Mouse (Mus musculus) E14TG2a.4 (cell line): Measurements from ENCODE around the gene Acad12.
A peak's percentile ranks its signal among the peaks of the same experiment; 100 is the strongest.

Experiments
- H3K27me3 ChIP-seq: 2 replicates; pipeline ENCODE4 v1.6.1; 2014; ENCODE audit warnings: low read length, control low read depth; ENCODE audit not compliant: insufficient read depth
- H3K36me3 ChIP-seq: 2 replicates; pipeline ENCODE4 v1.6.1; 2014; ENCODE audit warnings: low read length, control low read depth; ENCODE audit not compliant: insufficient read depth
- H3K4me1 ChIP-seq: replicated peaks from 2 replicates; pipeline ENCODE4 v1.6.1; 2014; ENCODE audit warnings: low read depth, low read length, control low read depth
- H3K4me3 ChIP-seq: replicated peaks from 2 replicates; pipeline ENCODE4 v1.5.1; 2014; ENCODE audit warnings: mild to moderate bottlenecking, low read length
- H3K9me3 ChIP-seq: 2 replicates; pipeline ENCODE4 v1.6.1; 2014; ENCODE audit warnings: low read length, control low read depth
- CTCF ChIP-seq: conservative IDR thresholded peaks from 2 replicates; pipeline ENCODE4 v1.5.1; 2014; ENCODE audit warnings: low read length
- NANOG ChIP-seq: IDR thresholded peaks from 2 replicates; pipeline ENCODE4 v1.6.1; 2014; ENCODE audit warnings: borderline replicate concordance, low read length, mixed read lengths
- POU5F1 ChIP-seq: IDR thresholded peaks from 2 replicates; pipeline ENCODE4 v1.6.1; 2014; ENCODE audit warnings: low read length, borderline replicate concordance

The Acad12 gene

GRCm38 (mm10) chr5:121566035-121566681 is 52.6 kb downstream of the Acad12 start:
- Histone ChIP-seq H3K36me3 (peaks cover 47% of the 10 kb centered on the region), H3K27me3 (no peaks in the 10 kb centered on the region), H3K4me3 (no peak overlapping the region), H3K9me3 (no peaks in the 10 kb centered on the region), H3K4me1 (peaks cover 51% of the 10 kb centered on the region)
- no peak for TF ChIP-seq POU5F1
- TF ChIP-seq CTCF: no peak
- no peak for TF ChIP-seq NANOG

GRCm38 (mm10) chr5:121564468-121564895 is 54.3 kb downstream of the Acad12 start:
- peak overlapping the region; percentile 35; the same call in 1 of the 2 replicates for H3K4me3 ChIP-seq
- H3K36me3 ChIP-seq: peaks cover 31% of the 10 kb centered on the region
- H3K27me3 ChIP-seq: no peaks in the 10 kb centered on the region
- H3K9me3 ChIP-seq: no peaks in the 10 kb centered on the region
- peaks cover 49% of the 10 kb centered on the region for H3K4me1 ChIP-seq
- TF ChIP-seq NANOG: no peak
- TF ChIP-seq CTCF: peak; percentile 99

GRCm38 (mm10) chr5:121562436-121562835 is 56.3 kb downstream of the Acad12 start:
- Histone ChIP-seq H3K4me3 (no peak overlapping the region), H3K36me3 (peaks cover 11% of the 10 kb centered on the region), H3K4me1 (peaks cover 44% of the 10 kb centered on the region), H3K9me3 (no peaks in the 10 kb centered on the region), H3K27me3 (no peaks in the 10 kb centered on the region; the same call in 1 of the 2 replicates)
- TF ChIP-seq CTCF (no peak), NANOG (peak; percentile 25; the same call in 1 of the 2 replicates)

GRCm38 (mm10) chr5:121549196-121549595 is 69.5 kb downstream of the Acad12 start:
- TF ChIP-seq POU5F1 (no peak), CTCF (no peak), NANOG (no peak)

GRCm38 (mm10) chr5:121547084-121547483 is 71.7 kb downstream of the Acad12 start:
- Histone ChIP-seq H3K4me1 (peaks cover 39% of the 10 kb centered on the region), H3K27me3 (no peaks in the 10 kb centered on the region)
- TF ChIP-seq POU5F1 (no peak), NANOG (no peak), CTCF (no peak)

More at GRCm38 (mm10) chr5:121549196-121549595, 69.5 kb downstream of the Acad12 start:
- no peaks in the 10 kb centered on the region for H3K27me3 ChIP-seq
- peaks cover 18% of the 10 kb centered on the region for H3K4me1 ChIP-seq
- no peaks in the 10 kb centered on the region for H3K9me3 ChIP-seq
- no peak overlapping the region for H3K4me3 ChIP-seq
- H3K36me3 ChIP-seq: peaks cover 17% of the 10 kb centered on the region

More at GRCm38 (mm10) chr5:121547084-121547483, 71.7 kb downstream of the Acad12 start:
- peak overlapping the region; percentile 98; the same call in 1 of the 2 replicates for H3K4me3 ChIP-seq
- peaks cover 17% of the 10 kb centered on the region for H3K36me3 ChIP-seq
- H3K9me3 ChIP-seq: no peaks in the 10 kb centered on the region
